Mouse (Mus musculus) stomach, postnatal 0 days (tissue): ENCODE results near the gene Dst. TPM values are rescaled to one million over a fixed set of nuclear protein-coding genes. Genes with fewer than 3 reads are reported as not detected.
A peak's percentile ranks its signal among the peaks of the same experiment; 100 is the strongest.

Source experiments
- ATAC-seq: fragments of 200-750 bp; cut with Nextera tagmentation; 2 replicates; pipeline ENCODE4 v1.8.0; 2017; ENCODE audit not compliant: low FRiP score, low TSS enrichment
- DNase-seq: peaks from one replicate; pipeline ENCODE4 v3.0.0-alpha.2; 2016; ENCODE audit warnings: low spot score
- H3K27ac ChIP-seq: fragments of 300-500 bp; sonication (generic); replicated peaks from 2 replicates; pipeline ENCODE4 v1.5.1; 2014; ENCODE audit warnings: mild to moderate bottlenecking, control low read depth
- H3K27me3 ChIP-seq: fragments of 300-500 bp; sonication (generic); 2 replicates; pipeline ENCODE4 v1.6.1; 2014; ENCODE audit warnings: low read length; ENCODE audit not compliant: control insufficient read depth, insufficient read depth
- H3K36me3 ChIP-seq: fragments of 300-500 bp; sonication (generic); 2 replicates; pipeline ENCODE4 v1.6.1; 2014; ENCODE audit warnings: low read length, mixed read lengths; ENCODE audit not compliant: control insufficient read depth, insufficient read depth
- H3K4me1 ChIP-seq: fragments of 300-500 bp; sonication (generic); replicated peaks from 2 replicates; pipeline ENCODE4 v1.6.1; 2014; ENCODE audit warnings: antibody characterized with exemption; ENCODE audit not compliant: control insufficient read depth, insufficient read depth
- H3K4me2 ChIP-seq: fragments of 300-500 bp; sonication (generic); replicated peaks from 2 replicates; pipeline ENCODE4 v1.6.1; 2014; ENCODE audit warnings: low read depth, mild to moderate bottlenecking, control low read depth, moderate library complexity
- H3K4me3 ChIP-seq: fragments of 300-500 bp; sonication (generic); 2 replicates; pipeline ENCODE4 v1.5.1; 2014; ENCODE audit warnings: low read depth, low read length, control low read depth
- H3K9ac ChIP-seq: fragments of 300-500 bp; sonication (generic); 2 replicates; pipeline ENCODE4 v1.6.1; 2014; ENCODE audit warnings: mild to moderate bottlenecking, low read length, control low read depth, mixed read lengths
- H3K9me3 ChIP-seq: fragments of 300-500 bp; sonication (generic); 2 replicates; pipeline ENCODE4 v1.6.1; 2016; ENCODE audit warnings: low read length; ENCODE audit not compliant: control insufficient read depth
- CTCF ChIP-seq: IDR thresholded peaks from 2 replicates; pipeline ENCODE4 v1.5.1; 2016; ENCODE audit warnings: antibody characterized with exemption, low read depth, mild to moderate bottlenecking, moderate library complexity
- EP300 ChIP-seq: optimal IDR thresholded peaks from 2 replicates; pipeline ENCODE3; 2016; ENCODE audit warnings: antibody characterized with exemption
- WGBS: fragments of 180-500 bp; shearing (Covaris S2); extraction: QIAGEN DNeasy Blood & Tissue Kit; methylation state at CpG from one replicate; pipeline ENCODE4 v1.1.7; 2014; 5-methylcytosine and 5-hydroxymethylcytosine counted together
- polyA plus RNA-seq: library from polyadenylated mRNA; unstranded; fragments of >200 nt; fragmentation: Nextera tagmentation; extraction: Ambion mirVana; gene quantifications from 2 replicates; pipeline ENCODE4 v1.2.1, GENCODE M21; 2015

Gene Dst
- polyA plus RNA-seq, 1 experiment from 2014 or later, result 16.4 TPM

- H3K4me2 ChIP-seq, result no peak overlapping the region
- TF ChIP-seq EP300 (no peak), CTCF (0 out of 2 replicates have a peak, but pooled peaks have one; percentile 16)
- no peaks in the 10 kb centered on the region for H3K4me1 ChIP-seq
- no peak overlapping the region for H3K27ac ChIP-seq
- no peak overlapping the region for H3K4me3 ChIP-seq
- ATAC-seq (0 out of 2 replicates have a peak, but pooled peaks have one; percentile 35), DNase-seq (no peak)
- no peak overlapping the region for H3K9ac ChIP-seq
- 47% methylated on average over 6 of the region's 6 CpGs for WGBS
- H3K27me3 ChIP-seq, result no peaks in the 10 kb centered on the region
- no peaks in the 10 kb centered on the region for H3K36me3 ChIP-seq
- H3K9me3 ChIP-seq, result no peaks in the 10 kb centered on the region
These were observed 201.7 kb downstream of the Dst start for GRCm38 (mm10) chr1:34109599-34110210.

GRCm38 (mm10) chr1:34110862-34111261 is 202.8 kb downstream of the Dst start:
- 48% methylated on average over 2 of the region's 2 CpGs for WGBS
- Histone ChIP-seq H3K9me3 (no peaks in the 10 kb centered on the region), H3K4me1 (no peaks in the 10 kb centered on the region), H3K27ac (no peak overlapping the region), H3K4me3 (no peak overlapping the region), H3K36me3 (no peaks in the 10 kb centered on the region), H3K4me2 (no peak overlapping the region), H3K27me3 (no peaks in the 10 kb centered on the region), H3K9ac (no peak overlapping the region)
- peak; percentile 54; the same call in 1 of the 2 replicates for ATAC-seq
- no peak for TF ChIP-seq EP300
- TF ChIP-seq CTCF, result no peak
- no peak for DNase-seq

- no peak overlapping the region for H3K4me2 ChIP-seq
- DNase-seq, result no peak
- no peaks in the 10 kb centered on the region for H3K27me3 ChIP-seq
- no peak overlapping the region for H3K9ac ChIP-seq
- no peak overlapping the region for H3K27ac ChIP-seq
- no peaks in the 10 kb centered on the region for H3K9me3 ChIP-seq
- 90% methylated on average over 2 of the region's 2 CpGs for WGBS
- H3K4me1 ChIP-seq, result no peaks in the 10 kb centered on the region
- TF ChIP-seq EP300 (no peak), CTCF (no peak)
- no peak overlapping the region for H3K4me3 ChIP-seq
- no peak for ATAC-seq
- no peaks in the 10 kb centered on the region for H3K36me3 ChIP-seq
These were observed 203.9 kb downstream of the Dst start for GRCm38 (mm10) chr1:34111954-34112353.

GRCm38 (mm10) chr1:34116444-34116843 is 208.4 kb downstream of the Dst start:
- H3K9ac ChIP-seq, result no peak overlapping the region
- ATAC-seq (peak; percentile 57; the same call in 1 of the 2 replicates), DNase-seq (peak; percentile 39)
- H3K4me1 ChIP-seq, result no peaks in the 10 kb centered on the region
- H3K9me3 ChIP-seq, result no peaks in the 10 kb centered on the region
- 53% methylated on average over 11 of the region's 11 CpGs for whole genome bisulfite sequencing
- TF ChIP-seq CTCF (no peak), EP300 (no peak)
- H3K36me3 ChIP-seq, result no peaks in the 10 kb centered on the region
- H3K27ac ChIP-seq, result no peak overlapping the region
- no peak overlapping the region for H3K4me3 ChIP-seq
- H3K4me2 ChIP-seq, result no peak overlapping the region
- H3K27me3 ChIP-seq, result no peaks in the 10 kb centered on the region

- Histone ChIP-seq H3K4me3 (no peak overlapping the region), H3K27me3 (no peaks in the 10 kb centered on the region), H3K9me3 (no peaks in the 10 kb centered on the region), H3K4me2 (no peak overlapping the region), H3K9ac (no peak overlapping the region), H3K36me3 (no peaks in the 10 kb centered on the region), H3K27ac (no peak overlapping the region), H3K4me1 (no peaks in the 10 kb centered on the region)
- no peak for ATAC-seq
- 87% methylated on average over 9 of the region's 9 CpGs for WGBS
- no peak for DNase-seq
- no peak for TF ChIP-seq CTCF
- TF ChIP-seq EP300, result no peak
These were observed 209.0 kb downstream of the Dst start for GRCm38 (mm10) chr1:34117056-34117455.

- H3K36me3 ChIP-seq, result no peaks in the 10 kb centered on the region
- no peak for ATAC-seq
- TF ChIP-seq EP300 (no peak), CTCF (peak; percentile 78)
- H3K9me3 ChIP-seq, result no peaks in the 10 kb centered on the region
- no peak overlapping the region for H3K4me3 ChIP-seq
- no peak overlapping the region for H3K4me2 ChIP-seq
- WGBS, result 19% methylated on average over 3 of the region's 3 CpGs
- no peak overlapping the region for H3K9ac ChIP-seq
- H3K4me1 ChIP-seq, result no peaks in the 10 kb centered on the region
- no peaks in the 10 kb centered on the region for H3K27me3 ChIP-seq
- H3K27ac ChIP-seq, result no peak overlapping the region
- DNase-seq, result no peak
These were observed 209.7 kb downstream of the Dst start for GRCm38 (mm10) chr1:34117709-34118108.
